Mouse (Mus musculus): ENCODE measurements around the gene Crhr1.
A peak's percentile ranks its signal among the peaks of the same experiment; 100 is the strongest.
"Not testable (repeated sequence)": the region's sequence is repeated elsewhere in the genome, so short reads cannot be mapped to it uniquely, and the experiment has no call there.

The Crhr1 gene

GRCm38 (mm10) chr11:104195791-104196190 lies 63.1 kb downstream of the Crhr1 start:
- DNase-seq (ENCODE audit: low spot score): peak; percentile 92

GRCm38 (mm10) chr11:104197861-104198260 lies 65.2 kb downstream of the Crhr1 start:
- no peak for DNase-seq (ENCODE audit: low spot score)

- DNase-seq (ENCODE audit: low spot score): no peak
These were observed 70.6 kb downstream of the Crhr1 start for GRCm38 (mm10) chr11:104203271-104203670.

GRCm38 (mm10) chr11:104206573-104206972 lies 73.9 kb downstream of the Crhr1 start:
- DNase-seq (ENCODE audit: low spot score): peak; percentile 83

- DNase-seq (ENCODE audit: low spot score): no peak
These were observed 76.4 kb downstream of the Crhr1 start for GRCm38 (mm10) chr11:104209041-104209440.

- no peak for DNase-seq (ENCODE audit: low spot score)
These were observed 78.6 kb downstream of the Crhr1 start for GRCm38 (mm10) chr11:104211251-104211650.

- DNase-seq (ENCODE audit: low spot score): not testable (repeated sequence)
These were observed 81.5 kb downstream of the Crhr1 start for GRCm38 (mm10) chr11:104214128-104214527.

GRCm38 (mm10) chr11:104218075-104218474 lies 85.4 kb downstream of the Crhr1 start:
- no peak for DNase-seq (ENCODE audit: low spot score)

GRCm38 (mm10) chr11:104220291-104220690 lies 87.6 kb downstream of the Crhr1 start:
- DNase-seq (ENCODE audit: low spot score): no peak

GRCm38 (mm10) chr11:104221751-104222150 lies 89.1 kb downstream of the Crhr1 start:
- DNase-seq (ENCODE audit: low spot score): no peak

GRCm38 (mm10) chr11:104223301-104223700 lies 90.6 kb downstream of the Crhr1 start:
- peak; percentile 35 for DNase-seq (ENCODE audit: low spot score)
